Mouse (Mus musculus): ENCODE results near the gene Als2. TPM values are rescaled to one million over a fixed set of nuclear protein-coding genes. Genes with fewer than 3 reads are reported as not detected.

Als2 gene
- polyA plus RNA-seq, 1 experiment from 2014 or later, result 5.0 TPM

DNA sequence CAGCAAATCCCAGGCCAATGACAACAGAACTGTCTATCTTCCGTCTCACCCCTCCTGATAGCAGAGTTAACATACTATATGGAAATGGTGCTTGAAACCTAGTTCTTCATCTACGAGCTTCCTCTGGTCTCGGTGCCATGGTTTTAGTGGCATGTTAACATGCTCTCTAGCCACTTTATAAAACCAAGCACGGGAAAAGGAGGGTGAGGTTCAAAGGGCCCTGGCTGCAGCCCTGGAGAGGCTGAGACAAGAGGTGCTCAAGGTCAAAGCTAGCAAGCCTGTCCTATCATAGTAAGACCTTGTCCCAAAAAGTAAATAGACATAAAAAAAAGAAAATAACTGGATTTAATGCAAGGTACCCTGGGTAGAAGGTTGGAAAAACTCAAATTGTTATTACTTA is 25.4 kb downstream of the Als2 start:
- Histone ChIP-seq H3K27me3 (no peaks in the 10 kb centered on the region), H3K9me3 (replicated peaks) (no peaks in the 10 kb centered on the region), H3K4me2 (no peak overlapping the region), H3K36me3 (peaks cover 14% of the 10 kb centered on the region), H3K4me3 (no peak overlapping the region), H3K4me1 (replicated peaks) (no peaks in the 10 kb centered on the region), H3K27ac (no peak overlapping the region), H3K9ac (no peak overlapping the region)
- 66% methylated on average over 4 of the region's 4 CpGs for WGBS
- ATAC-seq (replicated peaks; ENCODE audit: insufficient number of reproducible peaks, insufficient read depth, low FRiP score, low read depth), result no peak

DNA sequence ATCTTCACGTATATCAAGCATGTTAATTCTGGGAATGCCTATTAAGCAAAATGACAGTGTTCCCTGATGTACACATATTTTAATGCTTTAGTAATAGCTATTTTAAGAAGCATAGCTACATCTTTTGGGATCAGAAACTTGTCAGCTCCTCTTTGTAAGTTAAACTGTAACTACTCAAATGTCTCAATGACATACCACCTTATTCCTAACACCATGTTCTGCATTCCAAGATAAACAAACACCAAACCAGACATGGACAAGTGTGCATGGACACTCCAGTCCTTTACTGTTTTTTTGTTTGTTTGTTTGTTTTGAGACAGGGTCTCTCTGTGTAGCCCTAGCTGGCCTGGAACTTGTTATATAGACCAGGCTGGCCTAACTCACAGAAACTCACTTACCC is 28.7 kb downstream of the Als2 start:
- H3K4me2 ChIP-seq, result no peak overlapping the region
- no peaks in the 10 kb centered on the region for H3K27me3 ChIP-seq
- H3K9ac ChIP-seq, result no peak overlapping the region
- no peaks in the 10 kb centered on the region for H3K4me1 ChIP-seq (replicated peaks)
- WGBS, result 71% methylated on average over 1 of the region's 1 CpGs
- no peaks in the 10 kb centered on the region for H3K9me3 ChIP-seq (replicated peaks)
- no peak overlapping the region for H3K4me3 ChIP-seq
- H3K36me3 ChIP-seq, result peaks cover 8% of the 10 kb centered on the region
- H3K27ac ChIP-seq, result no peak overlapping the region
- ATAC-seq (replicated peaks; ENCODE audit: insufficient number of reproducible peaks, insufficient read depth, low FRiP score, low read depth), result no peak

DNA sequence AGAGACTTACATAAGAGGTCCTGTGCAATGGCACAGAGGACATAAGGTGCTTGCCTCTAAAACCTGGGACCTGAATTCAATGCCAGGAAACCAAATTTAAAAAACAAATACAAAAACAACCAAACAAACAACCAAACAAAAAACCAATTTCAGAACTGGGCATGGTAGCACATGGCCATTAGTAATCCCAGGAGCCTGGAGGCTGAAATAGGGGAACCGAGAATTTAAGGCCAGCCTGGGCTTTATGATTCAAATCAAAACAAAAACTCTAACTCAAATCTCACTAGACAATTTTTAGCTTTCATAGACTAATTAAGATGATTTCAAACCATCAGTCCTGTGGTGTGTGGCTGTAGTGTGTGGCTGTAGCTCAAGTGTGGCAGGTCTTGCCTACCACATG is 32.5 kb downstream of the Als2 start:
- H3K4me2 ChIP-seq, result no peak overlapping the region
- H3K27me3 ChIP-seq, result no peaks in the 10 kb centered on the region
- H3K9ac ChIP-seq, result no peak overlapping the region
- H3K9me3 ChIP-seq (replicated peaks), result no peaks in the 10 kb centered on the region
- no peak overlapping the region for H3K4me3 ChIP-seq
- WGBS, result 90% methylated on average over 1 of the region's 1 CpGs
- peaks cover 21% of the 10 kb centered on the region for H3K36me3 ChIP-seq
- no peak for ATAC-seq (replicated peaks; ENCODE audit: insufficient number of reproducible peaks, insufficient read depth, low FRiP score, low read depth)
- no peak overlapping the region for H3K27ac ChIP-seq
- H3K4me1 ChIP-seq (replicated peaks), result no peaks in the 10 kb centered on the region

DNA sequence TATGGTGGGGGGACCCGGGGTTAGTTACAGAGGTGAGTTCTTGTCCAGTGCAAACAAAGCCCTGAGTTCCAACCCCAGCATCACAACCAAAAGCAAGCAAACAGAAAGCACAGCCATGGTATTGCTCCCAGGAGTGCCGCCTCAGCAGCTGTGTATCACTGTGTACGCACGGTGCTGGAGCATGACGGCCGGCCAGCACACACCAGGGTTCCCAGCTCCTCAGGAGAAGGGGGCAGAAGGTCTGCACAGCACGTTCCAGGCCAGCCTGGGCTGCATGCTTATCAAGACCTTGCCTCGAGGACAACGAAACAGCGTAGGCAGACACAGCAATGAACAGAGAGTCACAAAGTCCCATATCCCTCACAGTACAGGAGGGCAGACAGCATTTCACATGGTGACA is 34.7 kb downstream of the Als2 start:
- H3K4me1 ChIP-seq (replicated peaks), result no peaks in the 10 kb centered on the region
- ATAC-seq (replicated peaks; ENCODE audit: insufficient number of reproducible peaks, insufficient read depth, low FRiP score, low read depth), result no peak
- no peak overlapping the region for H3K9ac ChIP-seq
- H3K4me3 ChIP-seq, result no peak overlapping the region
- H3K27me3 ChIP-seq, result no peaks in the 10 kb centered on the region
- peaks cover 13% of the 10 kb centered on the region for H3K36me3 ChIP-seq
- 81% methylated on average over 10 of the region's 10 CpGs for WGBS
- H3K9me3 ChIP-seq (replicated peaks), result no peaks in the 10 kb centered on the region
- no peak overlapping the region for H3K4me2 ChIP-seq
- H3K27ac ChIP-seq, result no peak overlapping the region

DNA sequence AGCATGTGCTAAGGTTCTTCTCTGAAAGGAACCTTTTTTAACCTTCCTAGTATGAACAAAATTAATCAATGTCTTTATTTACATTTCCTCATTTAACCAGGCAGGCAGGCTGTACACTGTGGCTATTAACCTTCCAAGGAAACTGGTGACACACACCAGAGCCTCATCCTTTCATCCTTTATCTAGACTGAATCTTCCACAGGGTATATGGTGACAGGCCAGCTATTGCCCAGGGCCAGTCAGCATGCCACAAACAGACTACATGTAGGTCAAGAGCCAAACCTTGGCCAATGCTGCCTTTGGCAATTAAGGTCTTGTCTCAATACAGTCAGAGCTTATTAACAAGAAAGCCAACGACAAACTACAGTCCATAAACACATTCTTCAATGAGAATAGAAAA is 35.5 kb downstream of the Als2 start:
- WGBS, result 81% methylated on average over 1 of the region's 1 CpGs
- ATAC-seq (replicated peaks; ENCODE audit: insufficient number of reproducible peaks, insufficient read depth, low FRiP score, low read depth), result no peak

GRCm38 (mm10) chr1:59200960-59201359 is 36.1 kb downstream of the Als2 start:
- 82% methylated on average over 5 of the region's 5 CpGs for WGBS
- H3K36me3 ChIP-seq, result peaks cover 13% of the 10 kb centered on the region; the same call in 1 of the 2 replicates

More for the DNA sequence above, 35.5 kb downstream of the Als2 start:
- Histone ChIP-seq H3K27me3 (no peaks in the 10 kb centered on the region), H3K36me3 (peaks cover 13% of the 10 kb centered on the region; the same call in 1 of the 2 replicates), H3K4me3 (no peak overlapping the region), H3K9ac (no peak overlapping the region), H3K4me2 (no peak overlapping the region), H3K9me3 (replicated peaks) (no peaks in the 10 kb centered on the region), H3K27ac (no peak overlapping the region), H3K4me1 (replicated peaks) (no peaks in the 10 kb centered on the region)

GRCm38 (mm10) chr1:59194979-59195378 is 42.1 kb downstream of the Als2 start:
- Histone ChIP-seq H3K36me3 (peaks cover 13% of the 10 kb centered on the region; the same call in 1 of the 2 replicates), H3K9me3 (replicated peaks) (no peaks in the 10 kb centered on the region)

More at GRCm38 (mm10) chr1:59200960-59201359, 36.1 kb downstream of the Als2 start:
- ATAC-seq (replicated peaks; ENCODE audit: insufficient number of reproducible peaks, insufficient read depth, low FRiP score, low read depth), result no peak
- Histone ChIP-seq H3K27me3 (no peaks in the 10 kb centered on the region), H3K4me2 (no peak overlapping the region), H3K27ac (no peak overlapping the region), H3K4me1 (replicated peaks) (no peaks in the 10 kb centered on the region), H3K9me3 (replicated peaks) (no peaks in the 10 kb centered on the region), H3K9ac (no peak overlapping the region), H3K4me3 (no peak overlapping the region)

GRCm38 (mm10) chr1:59187786-59188185 is 49.2 kb downstream of the Als2 start:
- Histone ChIP-seq H3K4me2 (no peak overlapping the region), H3K4me1 (replicated peaks) (no peaks in the 10 kb centered on the region), H3K27me3 (no peaks in the 10 kb centered on the region), H3K9me3 (replicated peaks) (no peaks in the 10 kb centered on the region), H3K27ac (no peak overlapping the region), H3K36me3 (peaks cover 28% of the 10 kb centered on the region; the same call in 1 of the 2 replicates), H3K9ac (no peak overlapping the region), H3K4me3 (no peak overlapping the region)
- no peak for ATAC-seq (replicated peaks; ENCODE audit: insufficient number of reproducible peaks, insufficient read depth, low FRiP score, low read depth)
- 79% methylated on average over 5 of the region's 5 CpGs for WGBS

More at GRCm38 (mm10) chr1:59194979-59195378, 42.1 kb downstream of the Als2 start:
- Histone ChIP-seq H3K9ac (no peak overlapping the region), H3K4me2 (no peak overlapping the region), H3K4me3 (no peak overlapping the region), H3K27ac (no peak overlapping the region), H3K4me1 (replicated peaks) (no peaks in the 10 kb centered on the region), H3K27me3 (no peaks in the 10 kb centered on the region)
- no peak for ATAC-seq (replicated peaks; ENCODE audit: insufficient number of reproducible peaks, insufficient read depth, low FRiP score, low read depth)
- WGBS, result 35% methylated on average over 6 of the region's 6 CpGs

DNA sequence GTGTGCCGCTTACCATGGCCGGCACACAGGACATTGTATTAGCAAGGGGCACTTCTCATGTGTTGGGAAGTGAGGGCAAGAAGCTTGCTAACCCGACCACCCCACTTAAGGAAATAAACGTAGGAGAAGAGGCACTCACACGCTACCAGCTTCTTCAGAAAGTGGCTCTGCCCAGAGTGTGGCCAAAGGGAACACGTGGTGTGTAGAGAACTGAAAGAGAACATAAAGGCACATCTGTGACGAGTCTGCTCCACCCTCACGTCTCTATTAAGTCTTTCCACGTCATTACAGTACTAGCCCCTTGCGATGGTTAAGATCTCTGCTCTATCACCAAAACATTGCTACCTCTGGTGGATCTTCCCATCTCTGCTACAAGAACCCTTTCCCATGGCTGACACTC is 50.7 kb downstream of the Als2 start:
- Histone ChIP-seq H3K36me3 (peaks cover 35% of the 10 kb centered on the region; the same call in 1 of the 2 replicates), H3K4me3 (no peak overlapping the region), H3K27ac (no peak overlapping the region), H3K27me3 (no peaks in the 10 kb centered on the region), H3K9me3 (replicated peaks) (no peaks in the 10 kb centered on the region), H3K4me1 (replicated peaks) (no peaks in the 10 kb centered on the region), H3K4me2 (no peak overlapping the region), H3K9ac (no peak overlapping the region)
- 90% methylated on average over 10 of the region's 10 CpGs for WGBS
- no peak for ATAC-seq (replicated peaks; ENCODE audit: insufficient number of reproducible peaks, insufficient read depth, low FRiP score, low read depth)

- Histone ChIP-seq H3K27me3 (no peaks in the 10 kb centered on the region), H3K9ac (no peak overlapping the region), H3K36me3 (peaks cover 27% of the 10 kb centered on the region; the same call in 1 of the 2 replicates), H3K4me1 (replicated peaks) (no peaks in the 10 kb centered on the region), H3K4me3 (no peak overlapping the region), H3K9me3 (replicated peaks) (no peaks in the 10 kb centered on the region), H3K27ac (no peak overlapping the region), H3K4me2 (no peak overlapping the region)
- no peak for ATAC-seq (replicated peaks; ENCODE audit: insufficient number of reproducible peaks, insufficient read depth, low FRiP score, low read depth)
- WGBS, result 84% methylated on average over 9 of the region's 9 CpGs
These were observed 51.6 kb downstream of the Als2 start for GRCm38 (mm10) chr1:59185410-59185809.

DNA sequence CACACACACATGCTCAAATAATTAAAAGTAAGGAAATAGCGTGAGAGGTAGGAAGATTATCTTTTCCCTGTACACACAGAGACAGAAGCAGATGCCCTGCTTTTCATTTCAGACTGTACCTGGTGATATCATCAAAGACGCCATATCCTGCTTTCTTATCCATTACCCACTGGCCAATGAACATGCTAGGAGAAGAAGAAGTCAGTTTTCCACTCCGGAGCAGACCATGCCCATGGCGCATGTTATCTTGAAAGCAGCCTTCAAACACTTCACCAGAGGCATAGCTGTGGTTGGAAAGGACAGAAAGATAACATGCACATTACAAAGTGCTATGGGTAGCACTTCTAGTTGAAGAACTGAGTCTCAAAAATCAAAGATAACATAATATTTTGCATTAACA is 54.0 kb downstream of the Als2 start:
- no peak for ATAC-seq (replicated peaks; ENCODE audit: insufficient number of reproducible peaks, insufficient read depth, low FRiP score, low read depth)
- no peaks in the 10 kb centered on the region for H3K4me1 ChIP-seq (replicated peaks)
- no peaks in the 10 kb centered on the region for H3K9me3 ChIP-seq (replicated peaks)
- no peak overlapping the region for H3K9ac ChIP-seq
- peaks cover 34% of the 10 kb centered on the region for H3K36me3 ChIP-seq
- H3K4me3 ChIP-seq, result no peak overlapping the region
- H3K4me2 ChIP-seq, result no peak overlapping the region
- WGBS, result 66% methylated on average over 4 of the region's 4 CpGs
- H3K27me3 ChIP-seq, result no peaks in the 10 kb centered on the region
- H3K27ac ChIP-seq, result no peak overlapping the region

DNA sequence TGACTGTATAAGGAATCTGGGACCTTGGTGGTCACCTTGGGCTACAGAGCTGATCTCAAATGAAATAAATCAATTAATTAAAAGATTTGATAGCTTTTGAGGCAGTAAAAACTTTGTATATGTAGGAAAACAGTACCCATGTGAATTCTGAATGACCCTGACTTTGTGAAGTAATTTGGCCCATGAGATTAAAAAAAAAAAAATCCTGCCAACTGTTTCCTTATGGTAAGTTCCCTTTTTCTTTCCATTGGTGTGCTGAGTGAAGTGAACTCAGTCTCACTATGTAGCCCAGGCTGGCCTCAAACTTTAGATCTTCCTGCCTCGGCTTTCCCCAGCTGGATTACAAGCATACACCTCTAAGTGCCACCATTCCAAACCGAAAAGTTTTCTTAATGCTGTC is 54.7 kb downstream of the Als2 start:
- Histone ChIP-seq H3K27me3 (no peaks in the 10 kb centered on the region), H3K4me3 (no peak overlapping the region), H3K9ac (no peak overlapping the region), H3K4me2 (no peak overlapping the region), H3K27ac (no peak overlapping the region), H3K9me3 (replicated peaks) (no peaks in the 10 kb centered on the region), H3K4me1 (replicated peaks) (no peaks in the 10 kb centered on the region), H3K36me3 (peaks cover 34% of the 10 kb centered on the region)
- ATAC-seq (replicated peaks; ENCODE audit: insufficient number of reproducible peaks, insufficient read depth, low FRiP score, low read depth), result no peak
- 89% methylated on average over 2 of the region's 2 CpGs for WGBS

Data from heart, embryonic 15.5 days (tissue).